Mouse (Mus musculus): ENCODE data around the gene Atf7ip.

DNA sequence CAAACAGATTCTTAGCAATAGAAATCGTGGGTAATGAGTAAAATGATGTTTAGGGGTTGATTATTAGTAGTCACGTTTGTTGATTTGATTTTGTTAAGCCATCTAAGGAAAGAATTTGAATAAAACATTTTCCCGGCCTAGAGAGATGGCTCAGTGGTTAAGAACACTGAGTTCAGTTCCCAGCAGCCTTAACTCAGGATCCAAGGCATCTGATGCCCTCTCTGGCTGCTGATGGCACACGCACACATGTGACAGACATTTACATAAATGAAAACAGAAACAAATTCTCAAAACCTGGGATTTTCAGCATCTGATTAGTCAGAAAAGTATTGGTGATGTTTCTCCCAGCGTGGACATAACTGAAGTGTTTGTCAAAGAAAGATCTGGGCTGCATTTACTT is 47.2 kb downstream of the Atf7ip start:
- no peak for TF ChIP-seq CTCF (IDR thresholded peaks at IDR 0.05; ENCODE audit: borderline replicate concordance, insufficient read depth, low read length)
- TF ChIP-seq POLR2A (IDR thresholded peaks at IDR 0.05; ENCODE audit: low read depth, low read length) = no peak
